Mouse (Mus musculus): ENCODE measurements around the gene Acox1. TPM values are rescaled to one million over a fixed set of nuclear protein-coding genes. Genes with fewer than 3 reads are reported as not detected.
A peak's percentile ranks its signal among the peaks of the same experiment; 100 is the strongest.

The Acox1 gene
- total and polyA plus RNA-seq, 2 experiments from 2014 or later, result 58.2 to 108 TPM

DNA sequence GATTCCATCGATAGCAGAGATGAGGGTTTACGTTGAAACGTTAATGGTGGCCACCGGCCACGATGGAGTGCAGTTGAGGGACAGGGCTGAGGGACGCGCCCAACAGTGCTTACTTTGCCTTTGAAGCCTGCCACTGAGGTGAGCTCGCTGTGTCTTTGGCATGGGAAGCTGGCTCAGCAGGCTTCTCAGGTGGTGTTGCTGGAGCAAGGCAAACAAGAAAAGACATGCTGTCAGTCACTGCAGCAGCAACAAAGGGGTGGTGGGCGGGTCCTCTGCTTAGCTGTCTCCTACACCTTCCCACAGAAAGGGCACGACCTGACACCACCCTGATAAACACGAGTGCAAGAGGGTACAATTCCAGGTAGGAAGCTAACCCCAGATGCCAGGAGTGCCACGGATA lies 37.5 kb downstream of the Acox1 start:
- DNase-seq (no peak), ATAC-seq (no peak)
- no peaks in the 10 kb centered on the region for H3K9me3 ChIP-seq (ENCODE audit: low read length)
- no peak for TF ChIP-seq CTCF (IDR thresholded peaks at IDR 0.05; ENCODE audit: low read depth)
- H3K36me3 ChIP-seq (ENCODE audit: insufficient read depth), result peaks cover 56% of the 10 kb centered on the region
- H3K27me3 ChIP-seq (ENCODE audit: insufficient read depth, low read length), result no peaks in the 10 kb centered on the region
- H3K4me3 ChIP-seq (ENCODE audit: low read depth, low read length), result no peak overlapping the region
- H3K4me2 ChIP-seq (ENCODE audit: low read depth), result no peak overlapping the region
- H3K27ac ChIP-seq (ENCODE audit: low read depth, low read length), result no peak overlapping the region
- WGBS, result 76% methylated on average over 12 of the region's 12 CpGs
- no peak overlapping the region for H3K9ac ChIP-seq
- H3K4me1 ChIP-seq (ENCODE audit: insufficient read depth), result peaks cover 5% of the 10 kb centered on the region; the same call in 1 of the 2 replicates

DNA sequence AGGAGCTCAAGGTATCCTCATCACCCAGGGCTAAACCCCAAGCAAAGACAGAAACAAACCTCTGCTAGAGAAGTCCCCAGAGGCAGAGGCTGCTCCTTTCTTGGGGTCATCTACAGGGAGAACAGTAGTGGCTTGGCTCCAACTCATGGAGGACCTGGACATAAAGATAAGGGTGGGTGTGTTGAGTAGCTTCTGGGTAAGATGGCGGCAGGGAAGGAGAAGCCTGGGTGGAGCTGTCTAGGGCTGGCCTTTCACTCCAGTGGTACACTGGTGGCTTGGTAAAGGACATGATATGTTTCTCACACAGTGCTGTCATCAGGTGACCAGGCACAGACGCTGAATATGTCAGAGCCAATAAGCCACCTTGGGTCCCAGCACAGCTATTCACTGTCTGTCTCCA lies 47.9 kb downstream of the Acox1 start:
- DNase-seq (no peak), ATAC-seq (no peak)
- H3K27ac ChIP-seq (ENCODE audit: low read depth, low read length), result no peak overlapping the region
- WGBS, result 98% methylated on average over 2 of the region's 2 CpGs
- H3K9me3 ChIP-seq (ENCODE audit: low read length), result no peaks in the 10 kb centered on the region
- peaks cover 96% of the 10 kb centered on the region for H3K36me3 ChIP-seq (ENCODE audit: insufficient read depth)
- no peak overlapping the region for H3K4me3 ChIP-seq (ENCODE audit: low read depth, low read length)
- no peaks in the 10 kb centered on the region for H3K27me3 ChIP-seq (ENCODE audit: insufficient read depth, low read length)
- H3K4me1 ChIP-seq (ENCODE audit: insufficient read depth), result no peaks in the 10 kb centered on the region
- H3K4me2 ChIP-seq (ENCODE audit: low read depth), result no peak overlapping the region
- H3K9ac ChIP-seq, result no peak overlapping the region
- no peak for TF ChIP-seq CTCF (IDR thresholded peaks at IDR 0.05; ENCODE audit: low read depth)

DNA sequence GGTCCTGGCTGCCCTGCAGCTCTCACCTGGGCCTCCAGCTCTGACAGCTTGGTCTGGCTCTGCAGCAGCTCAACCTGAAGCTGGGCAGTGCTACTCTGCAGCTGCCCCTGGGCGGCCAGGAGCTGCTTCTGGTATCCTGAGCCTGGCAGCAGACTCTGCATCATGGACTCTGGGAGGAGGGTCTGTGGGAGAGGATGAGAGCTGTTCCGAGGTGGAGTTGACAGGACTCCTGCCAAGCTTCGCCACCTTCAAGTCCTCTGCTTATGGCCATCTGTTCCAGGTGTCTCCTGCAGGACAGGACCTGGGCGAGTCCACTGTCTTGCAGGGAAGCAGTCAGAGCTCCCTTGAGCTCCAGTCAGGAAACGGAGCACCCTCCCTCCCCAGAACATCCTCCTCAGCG lies 49.5 kb downstream of the Acox1 start:
- H3K9me3 ChIP-seq (ENCODE audit: low read length), result no peaks in the 10 kb centered on the region
- DNase-seq (no peak), ATAC-seq (no peak)
- H3K4me3 ChIP-seq (ENCODE audit: low read depth, low read length), result no peak overlapping the region
- WGBS, result 83% methylated on average over 6 of the region's 6 CpGs
- no peaks in the 10 kb centered on the region for H3K27me3 ChIP-seq (ENCODE audit: insufficient read depth, low read length)
- H3K4me2 ChIP-seq (ENCODE audit: low read depth), result no peak overlapping the region
- no peak overlapping the region for H3K9ac ChIP-seq
- no peak for TF ChIP-seq CTCF (IDR thresholded peaks at IDR 0.05; ENCODE audit: low read depth)
- peaks cover 97% of the 10 kb centered on the region for H3K36me3 ChIP-seq (ENCODE audit: insufficient read depth)
- no peak overlapping the region for H3K27ac ChIP-seq (ENCODE audit: low read depth, low read length)
- H3K4me1 ChIP-seq (ENCODE audit: insufficient read depth), result no peaks in the 10 kb centered on the region

DNA sequence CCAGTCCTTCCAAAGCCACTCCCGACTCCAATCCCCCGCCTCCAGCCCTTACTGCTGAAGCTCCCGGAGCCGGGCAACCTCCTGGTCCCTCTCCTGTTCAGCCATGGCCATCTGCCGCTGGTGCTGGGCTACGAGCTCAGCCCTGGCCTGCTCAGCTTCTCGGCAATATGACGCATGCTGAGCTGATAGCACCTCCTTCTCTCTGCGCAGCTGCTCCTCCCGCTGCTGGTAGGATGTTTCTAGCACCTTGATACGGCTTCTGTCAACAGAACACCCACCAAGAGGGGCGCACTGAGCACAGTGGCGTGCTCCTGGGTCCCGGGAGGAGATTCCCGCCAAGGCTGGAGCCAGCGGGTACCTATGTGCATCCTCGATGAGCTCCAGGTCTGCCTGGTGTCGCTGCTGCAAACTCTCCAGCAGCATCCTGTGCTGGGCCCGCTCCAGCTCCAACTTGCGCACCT lies 50.1 kb downstream of the Acox1 start:
- Histone ChIP-seq H3K4me1 (ENCODE audit: insufficient read depth) (no peaks in the 10 kb centered on the region), H3K9me3 (ENCODE audit: low read length) (no peaks in the 10 kb centered on the region), H3K4me3 (ENCODE audit: low read depth, low read length) (no peak overlapping the region), H3K27ac (ENCODE audit: low read depth, low read length) (no peak overlapping the region), H3K9ac (no peak overlapping the region), H3K4me2 (ENCODE audit: low read depth) (no peak overlapping the region), H3K27me3 (ENCODE audit: insufficient read depth, low read length) (no peaks in the 10 kb centered on the region), H3K36me3 (ENCODE audit: insufficient read depth) (peaks cover 97% of the 10 kb centered on the region)
- DNase-seq, result no peak
- TF ChIP-seq CTCF (IDR thresholded peaks at IDR 0.05; ENCODE audit: low read depth), result no peak
- WGBS, result 69% methylated on average over 20 of the region's 20 CpGs
- no peak for ATAC-seq

DNA sequence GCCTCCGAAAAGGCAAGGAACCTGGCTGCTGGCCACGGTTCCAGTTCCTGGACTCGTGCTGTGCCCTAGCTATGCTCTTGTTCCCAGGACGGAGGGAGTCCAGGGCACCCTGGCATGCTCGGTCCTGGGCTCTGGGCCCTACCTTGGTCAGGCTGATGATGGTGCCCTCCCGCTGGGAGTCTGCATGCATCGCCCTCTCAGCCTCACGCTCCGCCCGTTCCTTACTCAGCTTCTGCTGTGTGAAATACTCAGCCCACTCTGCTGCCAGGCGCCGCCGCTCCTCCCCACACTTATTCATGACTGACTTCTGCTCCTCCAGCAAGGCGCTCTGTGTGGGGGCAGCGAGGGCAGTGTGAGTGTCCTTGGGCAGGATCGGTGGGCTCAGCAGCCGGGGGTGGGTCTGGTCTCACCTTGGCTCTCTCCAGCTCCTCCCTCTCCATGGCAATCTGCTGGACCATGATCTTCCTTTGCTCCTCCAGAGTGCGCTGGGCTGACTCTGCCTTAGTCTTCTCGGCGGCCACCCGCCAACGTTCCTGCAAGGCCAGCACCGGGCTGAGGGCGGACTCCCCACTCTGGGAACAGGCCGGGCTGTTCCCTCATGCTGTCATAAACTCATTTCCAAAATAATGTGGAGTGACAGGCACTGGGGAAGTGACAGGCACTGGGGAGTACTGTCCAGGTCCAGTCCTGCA lies 52.4 kb downstream of the Acox1 start:
- H3K9ac ChIP-seq, result no peak overlapping the region
- TF ChIP-seq CTCF (IDR thresholded peaks at IDR 0.05; ENCODE audit: low read depth), result no peak
- H3K9me3 ChIP-seq (ENCODE audit: low read length), result no peaks in the 10 kb centered on the region
- DNase-seq, result peak; percentile 45
- peaks cover 94% of the 10 kb centered on the region for H3K36me3 ChIP-seq (ENCODE audit: insufficient read depth)
- H3K27ac ChIP-seq (ENCODE audit: low read depth, low read length), result 0 out of 2 replicates have a peak overlapping the region, but pooled peaks have one; percentile 35
- H3K4me2 ChIP-seq (ENCODE audit: low read depth), result no peak overlapping the region
- H3K4me3 ChIP-seq (ENCODE audit: low read depth, low read length), result no peak overlapping the region
- H3K4me1 ChIP-seq (ENCODE audit: insufficient read depth), result no peaks in the 10 kb centered on the region
- 71% methylated on average over 25 of the region's 25 CpGs for WGBS
- no peaks in the 10 kb centered on the region for H3K27me3 ChIP-seq (ENCODE audit: insufficient read depth, low read length)
- peak; percentile 63 for ATAC-seq

DNA sequence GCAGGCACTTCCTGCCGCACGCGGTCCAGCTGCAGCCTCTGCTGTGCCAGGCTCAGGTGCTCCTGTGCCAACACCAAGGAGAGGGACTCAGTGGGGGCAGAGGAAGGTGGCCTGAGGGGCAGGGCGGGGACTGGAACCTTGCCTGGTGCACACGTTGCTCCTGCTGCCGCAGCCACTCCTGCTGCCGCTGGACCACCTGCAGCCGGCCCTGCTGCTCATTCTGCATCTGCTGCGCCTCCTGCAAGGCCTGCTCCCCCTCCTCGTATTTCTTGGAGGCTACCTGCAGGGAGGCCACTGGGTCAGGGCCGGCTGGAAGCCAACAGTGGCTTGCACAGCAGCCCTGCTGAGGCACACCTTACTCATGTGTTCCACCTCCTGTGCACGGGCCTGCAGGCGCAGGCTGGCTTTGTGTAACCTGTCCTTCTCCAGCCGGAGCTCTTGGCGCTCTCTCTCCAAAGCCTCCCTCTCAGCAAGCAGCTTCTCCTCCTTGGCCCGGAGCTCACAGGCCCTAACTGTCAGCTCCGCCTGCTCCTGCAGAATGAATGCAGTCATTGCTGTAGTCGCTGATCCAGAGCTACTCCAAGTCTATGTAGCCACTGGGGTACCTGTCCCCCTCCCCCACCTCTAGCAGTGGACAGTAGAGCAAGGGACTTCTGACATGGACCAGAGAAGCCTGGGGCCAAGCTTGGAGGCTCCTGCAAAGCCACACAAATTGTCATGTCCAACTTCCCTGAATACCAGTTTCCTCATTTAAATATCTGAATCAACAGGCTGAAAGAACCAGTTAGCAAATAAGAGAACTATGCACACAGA lies 53.2 kb downstream of the Acox1 start:
- no peak for TF ChIP-seq CTCF (IDR thresholded peaks at IDR 0.05; ENCODE audit: low read depth)
- no peak overlapping the region for H3K9ac ChIP-seq
- H3K27me3 ChIP-seq (ENCODE audit: insufficient read depth, low read length), result no peaks in the 10 kb centered on the region
- peak; percentile 4; the same call in 1 of the 2 replicates for ATAC-seq
- 53% methylated on average over 18 of the region's 18 CpGs for WGBS
- DNase-seq, result no peak
- H3K9me3 ChIP-seq (ENCODE audit: low read length), result no peaks in the 10 kb centered on the region
- H3K27ac ChIP-seq (ENCODE audit: low read depth, low read length), result peak overlapping the region; percentile 57; the same call in 1 of the 2 replicates
- no peaks in the 10 kb centered on the region for H3K4me1 ChIP-seq (ENCODE audit: insufficient read depth)
- peaks cover 86% of the 10 kb centered on the region for H3K36me3 ChIP-seq (ENCODE audit: insufficient read depth)
- no peak overlapping the region for H3K4me3 ChIP-seq (ENCODE audit: low read depth, low read length)
- no peak overlapping the region for H3K4me2 ChIP-seq (ENCODE audit: low read depth)

DNA sequence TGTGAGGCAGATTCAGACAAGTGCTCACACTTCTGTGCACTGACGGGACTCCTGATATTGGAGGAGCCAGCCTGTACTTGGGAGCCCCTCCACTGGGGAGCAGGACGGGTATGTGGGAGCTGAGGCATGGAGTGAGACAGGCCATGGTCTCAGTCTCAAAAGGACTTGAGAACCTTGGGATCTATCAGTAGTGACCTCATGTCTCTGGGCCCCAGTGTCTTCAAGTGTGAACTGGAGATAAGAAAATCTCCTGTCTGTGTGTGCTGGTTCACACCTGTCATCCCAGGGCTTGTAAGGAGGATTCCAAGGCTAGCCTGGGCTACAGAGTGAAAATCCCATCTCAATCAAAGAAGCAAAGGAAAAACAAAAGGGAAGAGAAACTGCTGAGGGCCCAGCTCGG lies 55.4 kb downstream of the Acox1 start:
- Histone ChIP-seq H3K27ac (ENCODE audit: low read depth, low read length) (no peak overlapping the region), H3K27me3 (ENCODE audit: insufficient read depth, low read length) (no peaks in the 10 kb centered on the region), H3K4me2 (ENCODE audit: low read depth) (no peak overlapping the region), H3K9ac (no peak overlapping the region), H3K4me3 (ENCODE audit: low read depth, low read length) (no peak overlapping the region), H3K9me3 (ENCODE audit: low read length) (no peaks in the 10 kb centered on the region), H3K36me3 (ENCODE audit: insufficient read depth) (peaks cover 66% of the 10 kb centered on the region), H3K4me1 (ENCODE audit: insufficient read depth) (no peaks in the 10 kb centered on the region)
- no peak for TF ChIP-seq CTCF (IDR thresholded peaks at IDR 0.05; ENCODE audit: low read depth)
- 94% methylated on average over 3 of the region's 3 CpGs for WGBS
- no peak for ATAC-seq
- DNase-seq, result no peak
